Mouse (Mus musculus) spleen, adult 2 months (tissue): ENCODE results near the gene Fyb.

Experiments
- CTCF ChIP-seq: fragments of 200-500 bp; IDR thresholded peaks from 2 replicates; pipeline ENCODE4 v1.5.1; 2011; ENCODE audit warnings: mild to moderate bottlenecking, inconsistent platforms; ENCODE audit not compliant: insufficient read depth, insufficient read length, insufficient replicate concordance; ENCODE audit errors: extremely low read depth
- POLR2A ChIP-seq: fragments of 200-500 bp; IDR thresholded peaks from 2 replicates; pipeline ENCODE4 v1.6.1; 2011; ENCODE audit warnings: low read depth, low read length, inconsistent platforms

- TF ChIP-seq CTCF, result no peak
- TF ChIP-seq POLR2A, result no peak
These were observed 184.9 kb downstream of the Fyb start for GRCm38 (mm10) chr15:6707551-6707935.
